Mouse (Mus musculus): ENCODE results near the gene Scarf2. TPM values are rescaled to one million over a fixed set of nuclear protein-coding genes. Genes with fewer than 3 reads are reported as not detected.

The Scarf2 gene
- polyA plus RNA-seq, 1 experiment from 2014 or later: 17.8 TPM

DNA sequence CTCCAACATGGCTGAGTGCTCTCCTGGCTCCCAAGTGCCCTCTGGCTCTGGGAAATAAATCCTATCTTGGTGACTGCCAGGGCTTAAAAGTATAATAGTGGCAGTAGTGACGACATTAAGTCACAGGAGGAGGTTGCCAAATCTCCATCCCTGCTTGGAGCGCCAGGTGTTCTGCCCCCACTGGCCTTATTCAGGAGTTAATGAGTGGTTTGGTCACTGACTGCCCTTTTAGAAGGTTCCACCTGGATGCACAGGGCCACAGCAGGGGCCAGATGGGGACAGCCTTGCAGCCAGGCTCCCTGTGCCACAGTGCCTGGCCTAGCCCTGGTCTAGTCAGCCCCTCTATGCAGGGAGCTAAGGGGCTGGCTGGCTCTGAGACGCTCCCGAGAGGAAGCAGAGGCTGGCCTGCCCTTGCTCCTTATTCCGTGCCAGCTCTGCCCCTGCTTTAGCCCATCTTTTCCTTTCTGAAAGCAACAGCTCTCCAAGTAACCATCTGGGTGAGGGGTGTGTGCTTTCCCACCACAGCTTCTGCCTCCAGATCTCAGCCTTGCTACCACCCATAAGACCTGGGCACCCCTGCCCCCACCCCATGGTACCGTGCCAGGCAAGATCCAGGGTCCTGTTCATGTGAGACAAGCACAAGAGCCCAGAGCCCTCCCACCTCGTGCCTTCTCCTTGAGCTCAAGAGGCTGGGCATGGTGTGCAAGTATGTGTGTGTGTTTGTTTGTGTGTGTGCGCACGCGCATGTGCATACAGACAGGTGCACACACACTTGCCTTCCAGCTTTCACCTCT, 33.5 kb downstream of the Scarf2 start:
- Histone ChIP-seq H3K4me2 (replicated peaks; ENCODE audit: low read depth, low read length) (no peak overlapping the region), H3K9ac (replicated peaks; ENCODE audit: low read depth, low read length) (no peak overlapping the region), H3K9me3 (ENCODE audit: control insufficient read depth, low read depth, low read length) (no peaks in the 10 kb centered on the region), H3K27ac (ENCODE audit: low read length) (no peak overlapping the region), H3K27me3 (ENCODE audit: control insufficient read depth, insufficient read depth, low read length) (peaks cover 50% of the 10 kb centered on the region), H3K36me3 (ENCODE audit: control insufficient read depth, insufficient read depth, low read length) (no peaks in the 10 kb centered on the region), H3K4me1 (ENCODE audit: control insufficient read depth, insufficient read depth, low read length) (no peaks in the 10 kb centered on the region), H3K4me3 (ENCODE audit: low read depth, low read length) (no peak overlapping the region)
- no peak for ATAC-seq (ENCODE audit: insufficient number of reproducible peaks, insufficient read depth, low FRiP score, low read depth)
- 67% methylated on average over 10 of the region's 10 CpGs for WGBS

DNA sequence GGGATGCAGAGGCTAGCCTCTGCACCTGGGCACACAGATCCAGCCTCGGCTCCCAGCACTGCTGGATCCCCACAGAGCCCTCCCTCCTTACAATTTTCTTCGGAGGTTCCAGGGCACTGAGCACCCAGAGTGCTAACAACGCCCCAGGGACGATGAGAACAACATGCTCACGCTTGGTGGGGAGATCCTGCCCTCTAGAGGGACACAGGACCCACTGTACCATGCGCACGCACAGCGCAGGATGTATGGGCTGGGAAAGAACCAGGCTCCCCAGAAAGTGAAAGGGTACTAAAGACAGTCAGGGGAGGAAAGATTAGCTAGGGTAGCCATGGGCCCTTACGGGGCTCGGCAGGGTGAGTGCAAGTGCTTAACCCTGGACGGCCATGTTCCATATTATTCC, 34.7 kb downstream of the Scarf2 start:
- no peak overlapping the region for H3K27ac ChIP-seq (ENCODE audit: low read length)
- WGBS: 15% methylated on average over 11 of the region's 11 CpGs
- H3K4me2 ChIP-seq (replicated peaks; ENCODE audit: low read depth, low read length): no peak overlapping the region
- H3K9ac ChIP-seq (replicated peaks; ENCODE audit: low read depth, low read length): no peak overlapping the region
- peaks cover 59% of the 10 kb centered on the region for H3K27me3 ChIP-seq (ENCODE audit: control insufficient read depth, insufficient read depth, low read length)
- H3K4me1 ChIP-seq (ENCODE audit: control insufficient read depth, insufficient read depth, low read length): no peaks in the 10 kb centered on the region
- H3K36me3 ChIP-seq (ENCODE audit: control insufficient read depth, insufficient read depth, low read length): no peaks in the 10 kb centered on the region
- no peaks in the 10 kb centered on the region for H3K9me3 ChIP-seq (ENCODE audit: control insufficient read depth, low read depth, low read length)
- no peak for ATAC-seq (ENCODE audit: insufficient number of reproducible peaks, insufficient read depth, low FRiP score, low read depth)
- H3K4me3 ChIP-seq (ENCODE audit: low read depth, low read length): no peak overlapping the region

DNA sequence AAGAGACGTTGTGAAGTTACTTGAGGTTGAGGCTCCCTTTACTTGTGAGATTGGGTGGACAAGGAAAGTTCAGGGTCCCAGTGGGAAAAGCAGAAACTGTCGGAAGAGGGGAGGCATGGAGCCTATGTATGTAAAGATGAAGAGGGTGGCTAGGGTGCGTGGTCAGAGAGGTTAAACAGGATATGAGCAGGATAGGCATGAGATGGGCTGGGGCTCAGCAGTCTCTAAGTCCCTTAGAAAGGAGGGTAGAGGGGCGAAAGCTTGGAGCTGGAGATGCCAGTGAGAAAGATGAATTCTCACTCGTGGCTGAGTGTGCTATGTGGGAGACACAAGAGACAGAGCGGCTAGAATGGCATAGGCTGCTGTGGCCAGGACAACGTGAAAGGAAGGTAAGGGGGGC, 35.7 kb downstream of the Scarf2 start, which contains the start of gene B830017H08Rik:
Gene B830017H08Rik, plus strand, starts transcription at position 301 of the 400 bp plus-strand sequence.
- Histone ChIP-seq H3K4me3 (ENCODE audit: low read depth, low read length) (peak within 1 kb of the TSS; percentile 52), H3K9me3 (ENCODE audit: control insufficient read depth, low read depth, low read length) (no peaks in the 10 kb centered on the region), H3K4me2 (replicated peaks; ENCODE audit: low read depth, low read length) (peak within 1 kb of the TSS; percentile 99), H3K4me1 (ENCODE audit: control insufficient read depth, insufficient read depth, low read length) (no peaks in the 10 kb centered on the region), H3K27me3 (ENCODE audit: control insufficient read depth, insufficient read depth, low read length) (peaks cover 59% of the 10 kb centered on the region), H3K36me3 (ENCODE audit: control insufficient read depth, insufficient read depth, low read length) (no peaks in the 10 kb centered on the region), H3K9ac (replicated peaks; ENCODE audit: low read depth, low read length) (no peak within 1 kb of the TSS; the same call in 1 of the 2 replicates), H3K27ac (ENCODE audit: low read length) (no peak within 1 kb of the TSS)
- 29% methylated on average over 7 of the region's 7 CpGs for WGBS
- no peak for ATAC-seq (ENCODE audit: insufficient number of reproducible peaks, insufficient read depth, low FRiP score, low read depth)

DNA sequence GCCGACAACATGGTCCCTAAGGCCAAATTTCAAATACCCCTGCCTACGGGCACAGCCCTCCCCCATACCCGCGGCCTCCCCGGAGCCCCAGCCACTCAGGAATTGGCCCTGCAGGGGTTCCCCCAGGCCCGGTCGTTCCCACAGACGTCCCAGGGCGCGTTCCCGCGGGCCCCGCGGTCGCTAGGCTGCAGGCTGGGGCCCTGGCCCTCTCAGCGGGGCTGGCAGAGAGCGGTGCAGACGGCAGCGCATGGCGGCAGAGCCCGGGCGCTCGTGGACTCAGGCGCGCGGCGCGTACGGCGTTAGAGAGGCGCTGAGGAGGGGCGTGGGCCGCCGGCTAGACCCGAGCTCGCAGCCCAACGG, 36.2 kb downstream of the Scarf2 start:
- Histone ChIP-seq H3K27ac (ENCODE audit: low read length) (no peak overlapping the region), H3K27me3 (ENCODE audit: control insufficient read depth, insufficient read depth, low read length) (peaks cover 59% of the 10 kb centered on the region), H3K9ac (replicated peaks; ENCODE audit: low read depth, low read length) (no peak overlapping the region; the same call in 1 of the 2 replicates), H3K4me3 (ENCODE audit: low read depth, low read length) (peak overlapping the region; percentile 52), H3K4me2 (replicated peaks; ENCODE audit: low read depth, low read length) (peak overlapping the region; percentile 99), H3K4me1 (ENCODE audit: control insufficient read depth, insufficient read depth, low read length) (no peaks in the 10 kb centered on the region), H3K36me3 (ENCODE audit: control insufficient read depth, insufficient read depth, low read length) (no peaks in the 10 kb centered on the region), H3K9me3 (ENCODE audit: control insufficient read depth, low read depth, low read length) (no peaks in the 10 kb centered on the region)
- peak; percentile 46; the same call in 1 of the 2 replicates for ATAC-seq (ENCODE audit: insufficient number of reproducible peaks, insufficient read depth, low FRiP score, low read depth)
- 0% methylated on average over 34 of the region's 37 CpGs for WGBS

DNA sequence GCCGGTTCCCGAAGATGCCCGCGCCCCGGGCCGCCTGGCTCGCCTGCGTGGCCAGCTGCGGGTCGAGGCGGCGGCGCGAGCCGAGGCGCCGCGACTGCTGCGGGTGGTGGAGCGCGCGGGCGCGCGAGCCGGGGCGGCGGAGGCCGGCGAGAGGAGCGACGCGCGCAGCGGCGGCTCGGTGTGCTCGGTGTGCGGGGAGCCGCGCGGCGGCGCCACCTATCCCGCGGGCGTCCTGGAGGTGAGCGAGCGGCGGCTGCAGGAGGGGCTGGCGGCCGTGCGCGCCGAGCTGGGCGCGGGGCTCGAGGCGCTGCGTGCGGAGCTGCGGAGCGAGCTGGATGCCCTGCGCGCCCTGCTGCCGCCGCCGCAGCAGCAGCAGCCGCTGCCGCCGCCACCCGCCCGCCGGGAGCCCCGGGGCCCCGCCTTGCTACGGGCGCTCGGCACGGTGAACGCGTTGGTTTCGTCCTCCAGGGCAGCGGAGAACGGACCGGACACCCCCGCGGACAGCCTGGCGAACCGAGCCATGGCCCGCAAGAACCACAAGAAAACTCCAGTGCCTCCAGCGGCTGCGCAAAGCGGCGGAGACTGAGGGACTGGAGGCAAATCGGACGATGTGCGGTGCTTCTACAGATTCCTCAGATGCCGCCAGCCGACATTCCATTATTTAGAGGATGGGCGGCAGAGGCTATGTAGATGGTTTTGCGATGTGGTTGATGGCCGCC, 36.8 kb downstream of the Scarf2 start:
- Histone ChIP-seq H3K27me3 (ENCODE audit: control insufficient read depth, insufficient read depth, low read length) (peaks cover 59% of the 10 kb centered on the region), H3K36me3 (ENCODE audit: control insufficient read depth, insufficient read depth, low read length) (no peaks in the 10 kb centered on the region), H3K27ac (ENCODE audit: low read length) (no peak overlapping the region), H3K9me3 (ENCODE audit: control insufficient read depth, low read depth, low read length) (no peaks in the 10 kb centered on the region), H3K4me2 (replicated peaks; ENCODE audit: low read depth, low read length) (peak overlapping the region; percentile 99), H3K4me3 (ENCODE audit: low read depth, low read length) (peak overlapping the region; percentile 52), H3K9ac (replicated peaks; ENCODE audit: low read depth, low read length) (no peak overlapping the region; the same call in 1 of the 2 replicates), H3K4me1 (ENCODE audit: control insufficient read depth, insufficient read depth, low read length) (no peaks in the 10 kb centered on the region)
- under 1% methylated on average over 79 of the region's 103 CpGs for WGBS
- ATAC-seq (ENCODE audit: insufficient number of reproducible peaks, insufficient read depth, low FRiP score, low read depth): no peak

DNA sequence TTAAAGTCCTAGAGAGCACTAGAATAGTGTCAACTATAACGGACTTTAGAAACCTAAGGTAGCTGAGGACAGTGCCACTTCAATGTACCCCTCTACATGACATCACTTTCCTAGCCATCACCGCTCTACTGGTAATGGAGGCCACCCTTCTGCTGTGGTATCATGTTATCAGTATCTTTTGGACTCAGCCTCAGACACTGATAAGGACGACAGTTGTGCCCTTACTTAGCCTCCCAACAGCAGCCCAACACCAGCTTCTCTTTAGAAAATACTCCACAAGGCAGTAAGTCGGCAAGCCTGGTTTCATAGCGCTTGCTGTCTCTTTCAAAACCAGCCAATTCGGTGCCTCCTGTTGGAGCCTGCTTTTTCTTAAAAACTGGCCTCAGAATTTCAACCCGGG, 37.5 kb downstream of the Scarf2 start:
- H3K27ac ChIP-seq (ENCODE audit: low read length): no peak overlapping the region
- 52% methylated on average over 7 of the region's 7 CpGs for WGBS
- no peak for ATAC-seq (ENCODE audit: insufficient number of reproducible peaks, insufficient read depth, low FRiP score, low read depth)
- H3K4me3 ChIP-seq (ENCODE audit: low read depth, low read length): peak overlapping the region; percentile 52; the same call in 1 of the 2 replicates
- H3K36me3 ChIP-seq (ENCODE audit: control insufficient read depth, insufficient read depth, low read length): no peaks in the 10 kb centered on the region
- peak overlapping the region; percentile 99 for H3K4me2 ChIP-seq (replicated peaks; ENCODE audit: low read depth, low read length)
- H3K9me3 ChIP-seq (ENCODE audit: control insufficient read depth, low read depth, low read length): no peaks in the 10 kb centered on the region
- H3K27me3 ChIP-seq (ENCODE audit: control insufficient read depth, insufficient read depth, low read length): peaks cover 59% of the 10 kb centered on the region
- no peak overlapping the region for H3K9ac ChIP-seq (replicated peaks; ENCODE audit: low read depth, low read length)
- no peaks in the 10 kb centered on the region for H3K4me1 ChIP-seq (ENCODE audit: control insufficient read depth, insufficient read depth, low read length)

DNA sequence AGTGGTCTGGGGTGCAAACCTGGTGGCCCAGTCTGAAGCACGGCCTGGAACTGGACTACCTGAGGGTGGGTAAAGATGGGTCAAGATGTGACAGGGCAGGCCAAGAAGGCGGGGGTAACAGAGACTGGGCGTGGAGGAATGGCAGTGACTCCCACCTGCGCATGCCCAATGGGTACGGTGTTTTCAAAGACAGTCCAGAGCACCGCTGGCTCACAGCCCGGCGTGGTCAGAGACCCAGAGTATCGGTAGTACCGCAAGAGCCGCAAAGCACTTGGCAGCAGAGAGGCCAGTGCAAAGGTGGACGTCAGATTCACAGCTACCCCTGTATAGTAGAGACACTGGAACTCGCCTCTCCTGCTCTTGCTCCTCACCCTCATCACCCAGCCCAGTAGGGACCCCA, 38.4 kb downstream of the Scarf2 start:
- Histone ChIP-seq H3K9ac (replicated peaks; ENCODE audit: low read depth, low read length) (no peak overlapping the region), H3K27ac (ENCODE audit: low read length) (no peak overlapping the region), H3K27me3 (ENCODE audit: control insufficient read depth, insufficient read depth, low read length) (peaks cover 57% of the 10 kb centered on the region), H3K4me2 (replicated peaks; ENCODE audit: low read depth, low read length) (no peak overlapping the region), H3K4me3 (ENCODE audit: low read depth, low read length) (no peak overlapping the region), H3K4me1 (ENCODE audit: control insufficient read depth, insufficient read depth, low read length) (no peaks in the 10 kb centered on the region), H3K9me3 (ENCODE audit: control insufficient read depth, low read depth, low read length) (no peaks in the 10 kb centered on the region), H3K36me3 (ENCODE audit: control insufficient read depth, insufficient read depth, low read length) (peaks cover 2% of the 10 kb centered on the region; the same call in 1 of the 2 replicates)
- ATAC-seq (ENCODE audit: insufficient number of reproducible peaks, insufficient read depth, low FRiP score, low read depth): no peak
- WGBS: 45% methylated on average over 13 of the region's 13 CpGs

DNA sequence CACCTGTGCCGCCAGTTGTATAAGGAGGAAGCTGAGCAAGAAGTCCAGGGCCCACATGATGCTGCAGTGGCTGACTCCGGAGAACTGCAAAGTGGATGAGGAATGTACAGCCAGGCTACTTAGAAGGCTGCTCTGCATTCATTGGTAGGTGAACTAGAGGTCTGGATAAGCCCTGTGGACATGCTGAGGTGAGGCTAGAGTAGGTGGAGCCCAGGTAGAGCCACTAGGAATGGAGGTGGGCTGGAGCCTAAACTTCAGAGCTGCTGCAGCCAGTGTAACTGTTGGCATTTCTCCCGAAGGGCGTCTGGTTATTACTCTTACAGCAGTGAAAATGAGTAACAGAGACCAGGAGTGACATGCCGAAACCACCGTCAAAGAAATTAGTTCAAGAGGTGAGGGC, 41.0 kb downstream of the Scarf2 start, which contains the start of gene Car15:
Gene Car15, minus strand, starts transcription at position 314 of the 400 bp plus-strand sequence.
- peaks cover 33% of the 10 kb centered on the region for H3K27me3 ChIP-seq (ENCODE audit: control insufficient read depth, insufficient read depth, low read length)
- H3K4me2 ChIP-seq (replicated peaks; ENCODE audit: low read depth, low read length): no peak within 1 kb of the TSS
- no peak for ATAC-seq (ENCODE audit: insufficient number of reproducible peaks, insufficient read depth, low FRiP score, low read depth)
- WGBS: 78% methylated on average over 6 of the region's 6 CpGs
- H3K9ac ChIP-seq (replicated peaks; ENCODE audit: low read depth, low read length): no peak within 1 kb of the TSS
- H3K36me3 ChIP-seq (ENCODE audit: control insufficient read depth, insufficient read depth, low read length): peaks cover 24% of the 10 kb centered on the region
- H3K9me3 ChIP-seq (ENCODE audit: control insufficient read depth, low read depth, low read length): no peaks in the 10 kb centered on the region
- no peaks in the 10 kb centered on the region for H3K4me1 ChIP-seq (ENCODE audit: control insufficient read depth, insufficient read depth, low read length)
- H3K4me3 ChIP-seq (ENCODE audit: low read depth, low read length): no peak within 1 kb of the TSS
- no peak within 1 kb of the TSS for H3K27ac ChIP-seq (ENCODE audit: low read length)

Measured in stomach, embryonic 14.5 days (tissue).